Mouse (Mus musculus): ENCODE measurements around the gene Lag3. TPM values are rescaled to one million over a fixed set of nuclear protein-coding genes. Genes with fewer than 3 reads are reported as not detected.
A peak's percentile ranks its signal among the peaks of the same experiment; 100 is the strongest.

Gene Lag3
- polyA plus RNA-seq, 1 experiment from 2014 or later = 3.9 TPM

GRCm38 (mm10) chr6:124937493-124937892 lies 26.0 kb upstream of the Lag3 start:
- no peak for ATAC-seq
- Histone ChIP-seq H3K4me3 (ENCODE audit: low read depth, low read length) (no peak overlapping the region), H3K4me1 (ENCODE audit: control insufficient read depth, insufficient read depth, low read length) (peaks cover 6% of the 10 kb centered on the region), H3K27ac (ENCODE audit: low read length) (no peak overlapping the region), H3K9ac (ENCODE audit: low read depth, low read length) (no peak overlapping the region), H3K27me3 (ENCODE audit: control insufficient read depth, insufficient read depth, low read depth, low read length) (no peaks in the 10 kb centered on the region), H3K4me2 (ENCODE audit: low read length) (no peak overlapping the region), H3K9me3 (replicated peaks; ENCODE audit: control insufficient read depth, low read length, poor library complexity, severe bottlenecking) (no peaks in the 10 kb centered on the region), H3K36me3 (ENCODE audit: control insufficient read depth, insufficient read depth, low read length) (peaks cover 32% of the 10 kb centered on the region)
- WGBS = 82% methylated on average over 2 of the region's 2 CpGs

GRCm38 (mm10) chr6:124936681-124937080 lies 25.2 kb upstream of the Lag3 start:
- Histone ChIP-seq H3K4me3 (ENCODE audit: low read depth, low read length) (no peak overlapping the region), H3K9ac (ENCODE audit: low read depth, low read length) (no peak overlapping the region), H3K4me2 (ENCODE audit: low read length) (no peak overlapping the region), H3K27me3 (ENCODE audit: control insufficient read depth, insufficient read depth, low read depth, low read length) (no peaks in the 10 kb centered on the region), H3K9me3 (replicated peaks; ENCODE audit: control insufficient read depth, low read length, poor library complexity, severe bottlenecking) (no peaks in the 10 kb centered on the region), H3K36me3 (ENCODE audit: control insufficient read depth, insufficient read depth, low read length) (peaks cover 32% of the 10 kb centered on the region), H3K27ac (ENCODE audit: low read length) (no peak overlapping the region), H3K4me1 (ENCODE audit: control insufficient read depth, insufficient read depth, low read length) (peaks cover 11% of the 10 kb centered on the region)
- no peak for ATAC-seq
- WGBS = 92% methylated on average over 1 of the region's 1 CpGs

- H3K4me1 ChIP-seq (ENCODE audit: control insufficient read depth, insufficient read depth, low read length) = peaks cover 17% of the 10 kb centered on the region
- no peak overlapping the region for H3K9ac ChIP-seq (ENCODE audit: low read depth, low read length)
- H3K36me3 ChIP-seq (ENCODE audit: control insufficient read depth, insufficient read depth, low read length) = peaks cover 32% of the 10 kb centered on the region
- no peak overlapping the region for H3K4me2 ChIP-seq (ENCODE audit: low read length)
- no peak for ATAC-seq
- no peak overlapping the region for H3K4me3 ChIP-seq (ENCODE audit: low read depth, low read length)
- WGBS = 94% methylated on average over 7 of the region's 7 CpGs
- no peaks in the 10 kb centered on the region for H3K27me3 ChIP-seq (ENCODE audit: control insufficient read depth, insufficient read depth, low read depth, low read length)
- H3K27ac ChIP-seq (ENCODE audit: low read length) = no peak overlapping the region
- H3K9me3 ChIP-seq (replicated peaks; ENCODE audit: control insufficient read depth, low read length, poor library complexity, severe bottlenecking) = no peaks in the 10 kb centered on the region
These were observed 23.2 kb upstream of the Lag3 start for GRCm38 (mm10) chr6:124934670-124935069.

GRCm38 (mm10) chr6:124933127-124933526 lies 21.6 kb upstream of the Lag3 start:
- WGBS = 95% methylated on average over 3 of the region's 3 CpGs
- H3K27ac ChIP-seq (ENCODE audit: low read length) = no peak overlapping the region
- no peak overlapping the region for H3K4me3 ChIP-seq (ENCODE audit: low read depth, low read length)
- H3K4me2 ChIP-seq (ENCODE audit: low read length) = no peak overlapping the region
- no peaks in the 10 kb centered on the region for H3K9me3 ChIP-seq (replicated peaks; ENCODE audit: control insufficient read depth, low read length, poor library complexity, severe bottlenecking)
- H3K36me3 ChIP-seq (ENCODE audit: control insufficient read depth, insufficient read depth, low read length) = peaks cover 26% of the 10 kb centered on the region
- no peaks in the 10 kb centered on the region for H3K27me3 ChIP-seq (ENCODE audit: control insufficient read depth, insufficient read depth, low read depth, low read length)
- H3K4me1 ChIP-seq (ENCODE audit: control insufficient read depth, insufficient read depth, low read length) = peaks cover 17% of the 10 kb centered on the region
- ATAC-seq = no peak
- no peak overlapping the region for H3K9ac ChIP-seq (ENCODE audit: low read depth, low read length)

GRCm38 (mm10) chr6:124932314-124932695 lies 20.8 kb upstream of the Lag3 start:
- H3K9me3 ChIP-seq (replicated peaks; ENCODE audit: control insufficient read depth, low read length, poor library complexity, severe bottlenecking) = no peaks in the 10 kb centered on the region
- H3K4me1 ChIP-seq (ENCODE audit: control insufficient read depth, insufficient read depth, low read length) = peaks cover 17% of the 10 kb centered on the region
- peaks cover 26% of the 10 kb centered on the region for H3K36me3 ChIP-seq (ENCODE audit: control insufficient read depth, insufficient read depth, low read length)
- peak overlapping the region; percentile 95 for H3K9ac ChIP-seq (ENCODE audit: low read depth, low read length)
- no peaks in the 10 kb centered on the region for H3K27me3 ChIP-seq (ENCODE audit: control insufficient read depth, insufficient read depth, low read depth, low read length)
- H3K4me3 ChIP-seq (ENCODE audit: low read depth, low read length) = peak overlapping the region; percentile 95
- WGBS = 41% methylated on average over 12 of the region's 12 CpGs
- peak overlapping the region; percentile 90 for H3K27ac ChIP-seq (ENCODE audit: low read length)
- H3K4me2 ChIP-seq (ENCODE audit: low read length) = peak overlapping the region; percentile 93
- no peak for ATAC-seq

GRCm38 (mm10) chr6:124931525-124932313 lies 20.2 kb upstream of the Lag3 start:
- Histone ChIP-seq H3K27me3 (ENCODE audit: control insufficient read depth, insufficient read depth, low read depth, low read length) (no peaks in the 10 kb centered on the region), H3K9me3 (replicated peaks; ENCODE audit: control insufficient read depth, low read length, poor library complexity, severe bottlenecking) (no peaks in the 10 kb centered on the region), H3K27ac (ENCODE audit: low read length) (peak overlapping the region; percentile 90), H3K4me2 (ENCODE audit: low read length) (peak overlapping the region; percentile 93), H3K9ac (ENCODE audit: low read depth, low read length) (peak overlapping the region; percentile 95), H3K4me3 (ENCODE audit: low read depth, low read length) (peak overlapping the region; percentile 95), H3K36me3 (ENCODE audit: control insufficient read depth, insufficient read depth, low read length) (peaks cover 26% of the 10 kb centered on the region), H3K4me1 (ENCODE audit: control insufficient read depth, insufficient read depth, low read length) (peaks cover 17% of the 10 kb centered on the region)
- ATAC-seq = peak; percentile 42
- WGBS = 1% methylated on average over 48 of the region's 48 CpGs

- peak; percentile 95 for ATAC-seq
- WGBS = 0% methylated on average over 29 of the region's 64 CpGs
- Histone ChIP-seq H3K27me3 (ENCODE audit: control insufficient read depth, insufficient read depth, low read depth, low read length) (no peaks in the 10 kb centered on the region), H3K9me3 (replicated peaks; ENCODE audit: control insufficient read depth, low read length, poor library complexity, severe bottlenecking) (no peaks in the 10 kb centered on the region), H3K36me3 (ENCODE audit: control insufficient read depth, insufficient read depth, low read length) (peaks cover 19% of the 10 kb centered on the region), H3K4me3 (ENCODE audit: low read depth, low read length) (peak within 1 kb of the TSS; percentile 95), H3K9ac (ENCODE audit: low read depth, low read length) (peak within 1 kb of the TSS; percentile 95), H3K4me2 (ENCODE audit: low read length) (peak within 1 kb of the TSS; percentile 93), H3K27ac (ENCODE audit: low read length) (peak within 1 kb of the TSS; percentile 96), H3K4me1 (ENCODE audit: control insufficient read depth, insufficient read depth, low read length) (peaks cover 17% of the 10 kb centered on the region)
These were observed 19.4 kb upstream of the Lag3 start, which contains the start of gene Mlf2 for GRCm38 (mm10) chr6:124930754-124931524. Gene Mlf2, plus strand, starts transcription at chr6:124931386.

GRCm38 (mm10) chr6:124930231-124930630 lies 18.7 kb upstream of the Lag3 start:
- Histone ChIP-seq H3K4me3 (ENCODE audit: low read depth, low read length) (peak overlapping the region; percentile 95), H3K9ac (ENCODE audit: low read depth, low read length) (peak overlapping the region; percentile 95), H3K27ac (ENCODE audit: low read length) (peak overlapping the region; percentile 96), H3K36me3 (ENCODE audit: control insufficient read depth, insufficient read depth, low read length) (peaks cover 16% of the 10 kb centered on the region), H3K9me3 (replicated peaks; ENCODE audit: control insufficient read depth, low read length, poor library complexity, severe bottlenecking) (no peaks in the 10 kb centered on the region), H3K27me3 (ENCODE audit: control insufficient read depth, insufficient read depth, low read depth, low read length) (no peaks in the 10 kb centered on the region), H3K4me2 (ENCODE audit: low read length) (peak overlapping the region; percentile 52), H3K4me1 (ENCODE audit: control insufficient read depth, insufficient read depth, low read length) (peaks cover 17% of the 10 kb centered on the region)
- ATAC-seq = no peak
- WGBS = 33% methylated on average over 1 of the region's 1 CpGs

GRCm38 (mm10) chr6:124925941-124926340 lies 14.4 kb upstream of the Lag3 start:
- Histone ChIP-seq H3K27me3 (ENCODE audit: control insufficient read depth, insufficient read depth, low read depth, low read length) (no peaks in the 10 kb centered on the region), H3K9ac (ENCODE audit: low read depth, low read length) (no peak overlapping the region), H3K36me3 (ENCODE audit: control insufficient read depth, insufficient read depth, low read length) (no peaks in the 10 kb centered on the region), H3K9me3 (replicated peaks; ENCODE audit: control insufficient read depth, low read length, poor library complexity, severe bottlenecking) (no peaks in the 10 kb centered on the region), H3K27ac (ENCODE audit: low read length) (no peak overlapping the region), H3K4me2 (ENCODE audit: low read length) (no peak overlapping the region), H3K4me3 (ENCODE audit: low read depth, low read length) (no peak overlapping the region), H3K4me1 (ENCODE audit: control insufficient read depth, insufficient read depth, low read length) (peaks cover 14% of the 10 kb centered on the region)
- no peak for ATAC-seq
- 55% methylated on average over 5 of the region's 5 CpGs for WGBS

Data from midbrain, embryonic 16.5 days (tissue).